In the genomic region with DNA sequence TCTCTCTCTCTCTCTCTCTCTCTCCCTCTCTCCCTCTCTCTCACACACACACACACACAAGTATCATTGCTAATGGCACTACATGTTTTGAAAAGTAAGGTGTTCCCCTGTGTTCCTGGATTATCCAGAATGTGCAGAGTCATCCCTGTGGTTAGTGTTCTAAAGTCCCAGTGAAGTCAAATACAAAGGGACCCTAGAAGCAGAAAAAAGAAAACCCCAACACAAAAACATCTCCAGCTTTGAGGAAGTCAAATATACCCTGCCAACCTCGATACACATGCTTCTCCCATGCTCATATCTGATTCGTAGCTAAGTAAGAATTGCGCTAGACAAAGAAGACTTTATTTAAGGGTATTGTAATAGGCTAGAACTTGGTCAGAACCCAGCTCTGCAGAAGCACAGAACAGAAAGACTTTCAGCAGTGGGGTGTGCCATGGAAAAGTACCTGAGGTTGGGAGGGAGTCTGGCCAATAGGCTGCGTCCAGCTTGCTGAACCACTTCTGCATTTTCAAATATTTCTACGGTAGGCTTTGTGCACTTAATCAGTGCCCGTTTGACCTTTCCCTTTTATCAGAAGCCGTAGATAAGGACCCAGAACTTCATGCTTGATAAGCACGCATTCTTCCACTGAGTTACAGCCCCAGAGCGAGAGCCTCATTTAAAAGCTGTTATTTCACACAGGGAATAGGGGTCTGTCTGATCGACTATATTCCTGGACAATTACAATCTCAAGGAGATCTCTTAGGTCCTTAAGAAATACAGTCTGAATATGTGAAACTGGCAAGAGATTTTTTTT, we compare ENCODE assay signal across 18 mouse cellular contexts. TPM values are rescaled to one million over a fixed set of nuclear protein-coding genes. Genes with fewer than 3 reads are reported as not detected.
DNase-seq lines count a peak whose midpoint lies in the region; ATAC-seq and TF ChIP-seq lines count a peak whose summit lies in the region.
"Had no signal": no experiment of that assay in that cellular context is flagged by ENCODE, and none has a peak within 500 bp of the region (broad histone marks: within the 10 kb centered on the region; RNA-seq: fewer than 3 reads in every experiment).

No protein-coding gene starts in this region.

- no peaks in the 10 kb centered on the region for H3K36me3 ChIP-seq in heart, embryonic 15.5 days
- no peaks in the 10 kb centered on the region for H3K36me3 ChIP-seq in heart, adult 2 months (ENCODE audit: control insufficient read depth, insufficient read depth, low read length)
- no peaks in the 10 kb centered on the region for H3K36me3 ChIP-seq in stomach, embryonic 15.5 days
- H3K36me3 ChIP-seq in forebrain, embryonic 10.5 days (replicated peaks), result no peaks in the 10 kb centered on the region
- no peaks in the 10 kb centered on the region for H3K36me3 ChIP-seq in forebrain, postnatal 0 days (ENCODE audit: insufficient read depth)
- H3K36me3 ChIP-seq: hindbrain, embryonic 12.5 days; midbrain, embryonic 10.5 days had no signal

- H3K4me2 ChIP-seq in heart, embryonic 15.5 days, result peak overlapping the region; percentile 46
- H3K4me2 ChIP-seq in stomach, embryonic 15.5 days, result no peak overlapping the region
- H3K4me2 ChIP-seq in forebrain, postnatal 0 days (ENCODE audit: low read depth), result no peak overlapping the region
- H3K4me2 ChIP-seq: hindbrain, embryonic 12.5 days had no signal

- no peak overlapping the region for H3K4me3 ChIP-seq in heart, embryonic 15.5 days
- no peak overlapping the region for H3K4me3 ChIP-seq in heart, adult 2 months
- H3K4me3 ChIP-seq in stomach, embryonic 15.5 days (replicated peaks), result no peak overlapping the region
- no peak overlapping the region for H3K4me3 ChIP-seq in forebrain, embryonic 10.5 days
- H3K4me3 ChIP-seq in forebrain, postnatal 0 days (ENCODE audit: low read depth, low read length), result no peak overlapping the region
- H3K4me3 ChIP-seq: hindbrain, embryonic 12.5 days; midbrain, embryonic 10.5 days had no signal

- TF ChIP-seq POLR2A in heart, adult 2 months (IDR thresholded peaks at IDR 0.05; ENCODE audit: insufficient read depth, low read depth, low read length), result no peak

- H3K79me2 ChIP-seq in heart, adult 2 months (replicated peaks; ENCODE audit: control insufficient read depth, insufficient read depth, low read length), result no peaks in the 10 kb centered on the region

- 22% methylated on average over 10 of the region's 10 CpGs for WGBS in heart, embryonic 15.5 days
- 14% methylated on average over 10 of the region's 10 CpGs for WGBS in heart, adult 2 months
- 38% methylated on average over 10 of the region's 10 CpGs for WGBS in stomach, embryonic 15.5 days
- 90% methylated on average over 10 of the region's 10 CpGs for WGBS in forebrain, embryonic 10.5 days
- WGBS in forebrain, postnatal 0 days, result 80% methylated on average over 10 of the region's 10 CpGs

- no peak for TF ChIP-seq EP300 in heart, adult 2 months (IDR thresholded peaks at IDR 0.05; ENCODE audit: insufficient read depth, low read depth, low read length)

- no peak overlapping the region for H3K9ac ChIP-seq in heart, embryonic 15.5 days
- no peak overlapping the region for H3K9ac ChIP-seq in heart, adult 2 months (ENCODE audit: low read depth, low read length)
- no peak overlapping the region for H3K9ac ChIP-seq in stomach, embryonic 15.5 days
- no peak overlapping the region for H3K9ac ChIP-seq in forebrain, postnatal 0 days
- H3K9ac ChIP-seq: hindbrain, embryonic 12.5 days had no signal

- no peak for ATAC-seq in heart, embryonic 15.5 days (replicated peaks; ENCODE audit: insufficient number of reproducible peaks, insufficient read depth, low FRiP score, low read depth)
- peak; percentile 83 to 87 for ATAC-seq in hematopoietic stem cell, adult 5-6 weeks (replicated peaks in 1 of 2; ENCODE audit: insufficient read depth in 1 of 2, low FRiP score in 2 of 2, low TSS enrichment in 1 of 2, low read depth in 1 of 2, poor library complexity in 2 of 2, severe bottlenecking in 2 of 2)
- ATAC-seq in stomach, embryonic 15.5 days (ENCODE audit: insufficient read depth, low FRiP score, low read depth), result peak; percentile 86
- ATAC-seq in forebrain, postnatal 0 days, result no peak
- ATAC-seq: CD4-positive, CD25-positive, alpha-beta regulatory T cell, adult 4 months; Patski had no signal

- intact Hi-C loops in heart, adult 2 months (cut with DNase I), result no loop called here

- DNase-seq in heart, adult 2 months, result no peak
- DNase-seq in lung, postnatal 10 days, result peak; percentile 10
- no peak for DNase-seq in forebrain, embryonic 10.5 days (ENCODE audit: extremely low spot score, low spot score)
- DNase-seq in forebrain, postnatal 0 days, result no peak
- no peak for DNase-seq in left cerebral cortex, adult 18-20 months (ENCODE audit: low spot score in 2 of 2)
- DNase-seq: adrenal gland, postnatal 10 days; layer of hippocampus, adult 9-11 months; thymus, adult 18-20 months had no signal

- no peaks in the 10 kb centered on the region for H3K27me3 ChIP-seq in heart, embryonic 15.5 days
- no peaks in the 10 kb centered on the region for H3K27me3 ChIP-seq in heart, adult 2 months (ENCODE audit: control insufficient read depth, insufficient read depth, low read length)
- no peaks in the 10 kb centered on the region for H3K27me3 ChIP-seq in stomach, embryonic 15.5 days (replicated peaks)
- H3K27me3 ChIP-seq in forebrain, embryonic 10.5 days (ENCODE audit: poor library complexity, severe bottlenecking), result no peaks in the 10 kb centered on the region
- no peaks in the 10 kb centered on the region for H3K27me3 ChIP-seq in forebrain, postnatal 0 days (ENCODE audit: insufficient read depth, low read length)
- H3K27me3 ChIP-seq: hindbrain, embryonic 12.5 days; Patski had no signal

- no peaks in the 10 kb centered on the region for H3K9me3 ChIP-seq in heart, embryonic 15.5 days (replicated peaks)
- H3K9me3 ChIP-seq in stomach, embryonic 15.5 days, result no peaks in the 10 kb centered on the region
- no peaks in the 10 kb centered on the region for H3K9me3 ChIP-seq in forebrain, embryonic 10.5 days
- H3K9me3 ChIP-seq in forebrain, postnatal 0 days (ENCODE audit: low read length), result no peaks in the 10 kb centered on the region
- H3K9me3 ChIP-seq: hindbrain, embryonic 12.5 days; midbrain, embryonic 10.5 days had no signal

- H3K4me1 ChIP-seq in heart, embryonic 15.5 days (replicated peaks), result peaks cover 5% of the 10 kb centered on the region
- H3K4me1 ChIP-seq in heart, adult 2 months (ENCODE audit: control insufficient read depth, insufficient read depth, low read length), result no peaks in the 10 kb centered on the region; the same call in 1 of the 2 replicates
- no peaks in the 10 kb centered on the region for H3K4me1 ChIP-seq in stomach, embryonic 15.5 days
- H3K4me1 ChIP-seq in forebrain, embryonic 10.5 days, result no peaks in the 10 kb centered on the region
- H3K4me1 ChIP-seq in forebrain, postnatal 0 days (ENCODE audit: insufficient read depth), result no peaks in the 10 kb centered on the region
- H3K4me1 ChIP-seq: hindbrain, embryonic 12.5 days; midbrain, embryonic 10.5 days had no signal

- H3K27ac ChIP-seq in heart, embryonic 15.5 days, result no peak overlapping the region
- no peak overlapping the region for H3K27ac ChIP-seq in heart, adult 2 months
- H3K27ac ChIP-seq in stomach, embryonic 15.5 days, result 0 out of 2 replicates have a peak overlapping the region, but pooled peaks have one; percentile 26
- H3K27ac ChIP-seq in forebrain, embryonic 10.5 days, result no peak overlapping the region
- H3K27ac ChIP-seq in forebrain, postnatal 0 days (ENCODE audit: low read depth, low read length), result no peak overlapping the region
- H3K27ac ChIP-seq: hindbrain, embryonic 12.5 days; midbrain, embryonic 10.5 days had no signal

- TF ChIP-seq CTCF in heart, adult 2 months (IDR thresholded peaks at IDR 0.05), result no peak
- TF ChIP-seq CTCF in forebrain, postnatal 0 days (IDR thresholded peaks at IDR 0.05; ENCODE audit: low read depth), result no peak

RNA-seq across cellular contexts. Expression of a gene that starts 11.2 kb away (rescaled TPM):
- polyA plus RNA-seq in heart, embryonic 15.5 days (2015; fragmentation: Nextera tagmentation; extraction: Ambion mirVana), result 2.3 and 2.5 TPM in 2 replicates
- under 1 TPM; 0.30 to 0.65 TPM for total RNA-seq in heart, adult 2 months (2021)
- polyA plus RNA-seq in heart, adult 2 months (2012; rRNA removed), result 0.97 and 1.1 TPM in 2 replicates
- total RNA-seq in hematopoietic stem cell, adult 5-6 weeks (2017), result 4.8 and 10.0 TPM in 2 replicates
- polyA plus RNA-seq in stomach, embryonic 15.5 days (2015; fragmentation: Nextera tagmentation; extraction: Ambion mirVana), result 4.6 and 5.4 TPM in 2 replicates
- polyA plus RNA-seq in forebrain, embryonic 10.5 days (2016; fragmentation: Nextera tagmentation; extraction: Ambion mirVana), result 1.0 and 1.1 TPM in 2 replicates
- 1.7 and 2.1 TPM in 2 replicates for total RNA-seq in forebrain, postnatal 0 days (2014; rRNA removed)
- polyA plus RNA-seq in forebrain, postnatal 0 days (2015; fragmentation: Nextera tagmentation; extraction: Ambion mirVana), result 0.47 and 0.52 TPM in 2 replicates
- not detected for total RNA-seq in left cerebral cortex, adult 18-20 months (2021)

RNA-seq across cellular contexts. Expression of a gene that starts 45.0 kb away (rescaled TPM):
- not detected in 2 replicates for polyA plus RNA-seq in heart, embryonic 15.5 days (2015; fragmentation: Nextera tagmentation; extraction: Ambion mirVana)
- total RNA-seq in heart, adult 2 months (2021), result not detected
- not detected in 2 replicates for polyA plus RNA-seq in heart, adult 2 months (2012; rRNA removed)
- total RNA-seq in hematopoietic stem cell, adult 5-6 weeks (2017), result not detected in 2 replicates
- polyA plus RNA-seq in stomach, embryonic 15.5 days (2015; fragmentation: Nextera tagmentation; extraction: Ambion mirVana), result not detected in 2 replicates
- 0.21 and 0.29 TPM in 2 replicates for polyA plus RNA-seq in forebrain, embryonic 10.5 days (2016; fragmentation: Nextera tagmentation; extraction: Ambion mirVana)
- total RNA-seq in forebrain, postnatal 0 days (2014; rRNA removed), result not detected in 2 replicates
- not detected in 2 replicates for polyA plus RNA-seq in forebrain, postnatal 0 days (2015; fragmentation: Nextera tagmentation; extraction: Ambion mirVana)
- not detected for total RNA-seq in left cerebral cortex, adult 18-20 months (2021)
- total RNA-seq: adrenal gland, postnatal 10 days had no signal
- polyA plus RNA-seq: CD4-positive, CD25-positive, alpha-beta regulatory T cell, adult 4 months; cortical plate, adult 2 months; hindbrain, embryonic 12.5 days; kidney, embryonic 14.5 days; limb, embryonic 11.5 days; midbrain, embryonic 10.5 days; Patski had no signal

RNA-seq across cellular contexts. Expression of a gene that starts 58.2 kb away (rescaled TPM):
- 1.3 and 2.6 TPM in 2 replicates for polyA plus RNA-seq in heart, embryonic 15.5 days (2015; fragmentation: Nextera tagmentation; extraction: Ambion mirVana)
- under 1 TPM; 0.21 to 0.55 TPM for total RNA-seq in heart, adult 2 months (2021)
- polyA plus RNA-seq in heart, adult 2 months (2012; rRNA removed), result 0.08 and 0.09 TPM in 2 replicates
- total RNA-seq in hematopoietic stem cell, adult 5-6 weeks (2017), result 2.2 and 8.2 TPM in 2 replicates
- 7.1 and 16.6 TPM in 2 replicates for polyA plus RNA-seq in stomach, embryonic 15.5 days (2015; fragmentation: Nextera tagmentation; extraction: Ambion mirVana)
- polyA plus RNA-seq in forebrain, embryonic 10.5 days (2016; fragmentation: Nextera tagmentation; extraction: Ambion mirVana), result 5.7 and 8.2 TPM in 2 replicates
- not detected in 2 replicates for total RNA-seq in forebrain, postnatal 0 days (2014; rRNA removed)
- polyA plus RNA-seq in forebrain, postnatal 0 days (2015; fragmentation: Nextera tagmentation; extraction: Ambion mirVana), result not detected in 2 replicates
- not detected for total RNA-seq in left cerebral cortex, adult 18-20 months (2021)
- polyA plus RNA-seq: CD4-positive, CD25-positive, alpha-beta regulatory T cell, adult 4 months; cortical plate, adult 2 months; Patski had no signal

Comparison
In these comparisons a context has a peak if more than half of its experiments do, and no peak if none do; other contexts are left out.
1. ATAC-seq: peak in hematopoietic stem cell, adult 5-6 weeks (2 of 2) and stomach, embryonic 15.5 days (single experiment); none in heart, embryonic 15.5 days (single experiment) and forebrain, postnatal 0 days (single experiment).